Mouse (Mus musculus) bone marrow, adult 2 months (tissue): ENCODE data around the gene Akip1.

Experiments
- CTCF ChIP-seq: fragments of 200-500 bp; IDR thresholded peaks from 2 replicates; pipeline ENCODE4 v1.5.1; 2011; ENCODE audit warnings: low read length, control low read depth; ENCODE audit not compliant: control insufficient read depth, insufficient read depth
- POLR2A ChIP-seq: fragments of 200-500 bp; IDR thresholded peaks from 2 replicates; pipeline ENCODE4 v1.6.1; 2011; ENCODE audit warnings: low read depth, mild to moderate bottlenecking, control low read depth, low read length, borderline replicate concordance; ENCODE audit not compliant: control insufficient read depth

- TF ChIP-seq CTCF (no peak), POLR2A (no peak)
Observed at GRCm38 (mm10) chr7:109739822-109740370, 36.4 kb downstream of the Akip1 start.
